Mouse (Mus musculus) small intestine, adult 2 months (tissue): ENCODE measurements around the gene Arnt2.

ENCODE experiments used
- CTCF ChIP-seq: fragments of 200-500 bp; IDR thresholded peaks from 2 replicates; pipeline ENCODE4 v1.5.1; 2012; ENCODE audit warnings: low read depth, mild to moderate bottlenecking, control low read depth, inconsistent platforms, low read length, moderate library complexity, mixed read lengths; ENCODE audit not compliant: insufficient replicate concordance, insufficient read length; ENCODE audit errors: extremely low read depth
- POLR2A ChIP-seq: fragments of 200-500 bp; IDR thresholded peaks from 2 replicates; pipeline ENCODE4 v1.6.1; 2012; ENCODE audit warnings: low read depth, mild to moderate bottlenecking, control low read depth, inconsistent platforms, low read length, moderate library complexity

DNA sequence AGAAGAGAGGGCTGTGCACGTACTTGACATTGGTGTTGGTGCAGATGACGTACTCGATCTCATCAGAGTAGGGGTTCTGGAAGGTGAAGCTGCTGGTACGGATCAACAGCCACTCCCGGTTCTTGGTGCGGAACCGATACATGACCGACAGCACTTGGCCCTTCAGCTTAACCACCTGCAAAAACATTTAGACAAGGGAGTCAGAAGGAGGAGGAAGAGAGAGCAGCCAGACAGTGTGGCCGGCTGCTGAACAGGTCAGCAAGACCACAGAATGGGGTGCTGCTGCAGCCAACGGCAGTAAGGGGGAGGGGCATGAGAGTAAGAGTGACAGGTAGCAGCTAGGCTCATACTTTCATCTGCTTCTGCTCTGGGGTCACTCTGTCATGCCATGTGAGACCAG, 134.7 kb downstream of the Arnt2 start:
- TF ChIP-seq POLR2A (no peak), CTCF (no peak)
